Mouse (Mus musculus): ENCODE data around the gene Tuba8. TPM values are rescaled to one million over a fixed set of nuclear protein-coding genes. Genes with fewer than 3 reads are reported as not detected.

Tuba8 gene
- total RNA-seq (2021) = 10 to 100 TPM; 12.3 to 12.7 TPM
- long read RNA-seq, experiment 1, transcript Tuba8-201 (5 exons, 2,263 nt) = major isoform, 30 of 41 reads
- long read RNA-seq, experiment 1, partial matches to known transcripts = 7 of 41 reads
- long read RNA-seq, experiment 1, other reads (novel, unspliced or antisense) = 4 of 41 reads
- long read RNA-seq, experiment 2, transcript Tuba8-201 (5 exons, 2,263 nt) = major isoform, 25 of 28 reads
- long read RNA-seq, experiment 2, partial matches to known transcripts = 2 of 28 reads
- long read RNA-seq, experiment 2, other reads (novel, unspliced or antisense) = 1 of 28 reads

- DNase-seq (ENCODE audit: low spot score in 2 of 2) = peak; percentile 79 to 84
Observed at GRCm38 (mm10) chr6:121210149-121210925, at the start of gene Tuba8. Tuba8 (plus strand) TSS chr6:121210696.

- DNase-seq (ENCODE audit: low spot score in 2 of 2) = no peak
Observed at GRCm38 (mm10) chr6:121162616-121163015, 47.9 kb upstream of the Tuba8 start.

- no peak for DNase-seq (ENCODE audit: low spot score in 2 of 2)
Observed at GRCm38 (mm10) chr6:121166098-121166552, 44.4 kb upstream of the Tuba8 start.

- DNase-seq (ENCODE audit: low spot score in 2 of 2) = no peak
Observed at GRCm38 (mm10) chr6:121167381-121167975, 43.0 kb upstream of the Tuba8 start.

- no peak for DNase-seq (ENCODE audit: low spot score in 2 of 2)
Observed at GRCm38 (mm10) chr6:121171102-121171501, 39.4 kb upstream of the Tuba8 start.

GRCm38 (mm10) chr6:121173471-121173870 lies 37.0 kb upstream of the Tuba8 start:
- DNase-seq (ENCODE audit: low spot score in 2 of 2) = no peak

GRCm38 (mm10) chr6:121174761-121175160 lies 35.7 kb upstream of the Tuba8 start:
- DNase-seq (ENCODE audit: low spot score in 2 of 2) = no peak

GRCm38 (mm10) chr6:121176011-121176730 lies 34.3 kb upstream of the Tuba8 start:
- DNase-seq (ENCODE audit: low spot score in 2 of 2) = no peak

- no peak for DNase-seq (ENCODE audit: low spot score in 2 of 2)
Observed at GRCm38 (mm10) chr6:121176731-121177098, 33.8 kb upstream of the Tuba8 start.

- DNase-seq (ENCODE audit: low spot score in 2 of 2) = no peak
Observed at GRCm38 (mm10) chr6:121177118-121177708, 33.3 kb upstream of the Tuba8 start.

- DNase-seq (ENCODE audit: low spot score in 2 of 2) = peak; percentile 79 to 81
Observed at GRCm38 (mm10) chr6:121178700-121179358, 31.7 kb upstream of the Tuba8 start.

- no peak for DNase-seq (ENCODE audit: low spot score in 2 of 2)
Observed at GRCm38 (mm10) chr6:121179846-121180245, 30.6 kb upstream of the Tuba8 start.

GRCm38 (mm10) chr6:121183414-121184173 lies 26.9 kb upstream of the Tuba8 start, which contains the start of gene Pex26:
Pex26 (plus strand) TSS chr6:121183667.
- peak; percentile 89 to 94 for DNase-seq (ENCODE audit: low spot score in 2 of 2)

GRCm38 (mm10) chr6:121184198-121185140 lies 26.0 kb upstream of the Tuba8 start:
- DNase-seq (ENCODE audit: low spot score in 2 of 2) = peak; percentile 51 to 55

GRCm38 (mm10) chr6:121185232-121185631 lies 25.3 kb upstream of the Tuba8 start:
- no peak for DNase-seq (ENCODE audit: low spot score in 2 of 2)

GRCm38 (mm10) chr6:121191261-121192009 lies 19.1 kb upstream of the Tuba8 start:
- DNase-seq (ENCODE audit: low spot score in 2 of 2) = no peak

GRCm38 (mm10) chr6:121194061-121194955 lies 16.2 kb upstream of the Tuba8 start:
- no peak for DNase-seq (ENCODE audit: low spot score in 2 of 2)

Data from left cerebral cortex, adult 18-20 months (tissue).